Mouse (Mus musculus): ENCODE results near the gene Sec22a. TPM values are rescaled to one million over a fixed set of nuclear protein-coding genes. Genes with fewer than 3 reads are reported as not detected.

The Sec22a gene
- polyA plus RNA-seq (2016; fragmentation: Nextera tagmentation; extraction: Ambion mirVana), result 40.9 and 43.3 TPM in 2 replicates

DNA sequence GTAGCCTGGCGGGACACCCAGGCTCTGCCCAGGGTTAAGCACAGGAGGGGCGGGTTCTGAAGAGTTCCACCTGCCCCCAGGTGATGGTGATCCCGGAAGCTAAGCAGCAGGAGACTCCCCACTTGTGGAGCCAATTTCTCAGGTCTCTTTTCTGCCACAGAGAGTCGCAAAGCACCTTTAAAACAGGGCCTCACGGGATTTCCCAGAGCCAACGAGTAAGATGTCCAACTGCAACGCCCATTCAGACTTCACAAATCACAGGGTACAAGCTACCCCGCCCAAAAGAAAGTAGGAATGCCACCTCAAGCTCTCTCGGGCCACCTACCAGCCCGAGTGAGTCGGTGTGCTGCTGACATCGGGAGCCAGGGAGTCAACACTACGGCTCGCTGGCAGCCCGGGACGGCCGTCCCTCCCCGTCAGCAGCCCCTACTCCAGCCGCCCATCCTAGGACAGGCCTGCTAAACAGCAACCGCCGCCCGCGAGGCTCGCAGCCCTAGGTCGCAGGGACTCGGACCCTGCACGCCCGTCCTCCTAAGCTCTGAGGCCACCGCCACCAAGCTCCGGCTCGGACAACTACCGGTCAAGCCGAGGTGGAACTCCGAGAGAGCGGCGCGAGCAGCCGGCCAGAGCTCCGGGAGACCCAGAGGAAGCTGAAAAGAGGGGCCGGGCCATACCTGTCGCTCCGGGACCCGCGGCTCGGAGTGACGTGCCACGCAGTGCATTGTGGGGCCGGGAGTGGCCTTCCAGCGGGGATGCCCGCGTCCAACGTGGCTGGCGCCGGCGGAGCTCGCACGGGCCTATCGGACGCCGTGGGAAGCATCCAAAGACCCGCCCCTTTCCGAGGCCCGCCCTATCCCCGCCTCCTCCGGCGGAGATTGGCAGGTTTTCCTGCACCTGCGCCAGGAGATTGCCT, at the start of gene Sec22a:
Gene Sec22a (minus strand): TSS at position 769 of the 913 bp plus-strand sequence.
- WGBS, result under 1% methylated on average over 67 of the region's 67 CpGs
- Histone ChIP-seq H3K9me3 (no peaks in the 10 kb centered on the region), H3K4me1 (peaks cover 11% of the 10 kb centered on the region), H3K27ac (peak within 1 kb of the TSS; percentile 77), H3K4me3 (replicated peaks) (peak within 1 kb of the TSS; percentile 73), H3K4me2 (peak within 1 kb of the TSS; percentile 90), H3K9ac (peak within 1 kb of the TSS; percentile 90), H3K36me3 (replicated peaks) (peaks cover 6% of the 10 kb centered on the region), H3K27me3 (no peaks in the 10 kb centered on the region)
- ATAC-seq (ENCODE audit: low FRiP score), result peak; percentile 100

DNA sequence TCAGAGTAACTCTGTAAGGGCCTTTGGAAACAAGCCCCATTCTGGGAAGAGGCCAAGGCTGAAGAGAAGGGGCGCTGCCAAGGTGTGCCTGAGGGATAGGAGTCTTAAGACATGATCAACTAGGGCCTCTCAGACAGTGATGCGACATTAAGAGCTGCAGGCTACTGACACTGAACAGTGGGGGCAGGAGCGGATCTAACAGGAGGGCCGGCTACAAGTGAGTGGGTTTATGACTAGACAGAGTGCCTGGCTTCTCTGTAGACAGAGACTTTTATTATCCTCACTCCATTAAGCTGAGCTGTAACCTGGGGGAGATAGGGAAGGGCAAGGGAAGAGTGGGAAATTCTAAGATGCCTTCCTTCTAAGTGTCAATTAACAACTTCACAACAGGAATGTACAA, 43.0 kb upstream of the Sec22a start:
- no peak for ATAC-seq (ENCODE audit: low FRiP score)
- no peaks in the 10 kb centered on the region for H3K9me3 ChIP-seq
- no peak overlapping the region for H3K9ac ChIP-seq
- H3K27me3 ChIP-seq, result no peaks in the 10 kb centered on the region
- no peak overlapping the region for H3K4me2 ChIP-seq
- no peak overlapping the region for H3K27ac ChIP-seq
- H3K36me3 ChIP-seq (replicated peaks), result peaks cover 4% of the 10 kb centered on the region; the same call in 1 of the 2 replicates
- WGBS, result 88% methylated on average over 4 of the region's 4 CpGs
- no peak overlapping the region for H3K4me3 ChIP-seq (replicated peaks)
- H3K4me1 ChIP-seq, result no peaks in the 10 kb centered on the region

- ATAC-seq (ENCODE audit: low FRiP score), result no peak
- Histone ChIP-seq H3K4me2 (no peak overlapping the region), H3K36me3 (replicated peaks) (peaks cover 4% of the 10 kb centered on the region; the same call in 1 of the 2 replicates), H3K4me1 (no peaks in the 10 kb centered on the region), H3K9me3 (no peaks in the 10 kb centered on the region), H3K27me3 (no peaks in the 10 kb centered on the region), H3K27ac (no peak overlapping the region), H3K9ac (no peak overlapping the region), H3K4me3 (replicated peaks) (no peak overlapping the region)
- 90% methylated on average over 4 of the region's 4 CpGs for WGBS
These were observed 42.4 kb upstream of the Sec22a start for GRCm38 (mm10) chr16:35406166-35406565.

- no peak overlapping the region for H3K9ac ChIP-seq
- peaks cover 4% of the 10 kb centered on the region; the same call in 1 of the 2 replicates for H3K36me3 ChIP-seq (replicated peaks)
- no peaks in the 10 kb centered on the region for H3K4me1 ChIP-seq
- H3K9me3 ChIP-seq, result no peaks in the 10 kb centered on the region
- 90% methylated on average over 14 of the region's 14 CpGs for WGBS
- no peak overlapping the region for H3K4me2 ChIP-seq
- no peak overlapping the region for H3K4me3 ChIP-seq (replicated peaks)
- no peak overlapping the region for H3K27ac ChIP-seq
- no peak for ATAC-seq (ENCODE audit: low FRiP score)
- H3K27me3 ChIP-seq, result no peaks in the 10 kb centered on the region
These were observed 41.8 kb upstream of the Sec22a start for GRCm38 (mm10) chr16:35405348-35406080.

DNA sequence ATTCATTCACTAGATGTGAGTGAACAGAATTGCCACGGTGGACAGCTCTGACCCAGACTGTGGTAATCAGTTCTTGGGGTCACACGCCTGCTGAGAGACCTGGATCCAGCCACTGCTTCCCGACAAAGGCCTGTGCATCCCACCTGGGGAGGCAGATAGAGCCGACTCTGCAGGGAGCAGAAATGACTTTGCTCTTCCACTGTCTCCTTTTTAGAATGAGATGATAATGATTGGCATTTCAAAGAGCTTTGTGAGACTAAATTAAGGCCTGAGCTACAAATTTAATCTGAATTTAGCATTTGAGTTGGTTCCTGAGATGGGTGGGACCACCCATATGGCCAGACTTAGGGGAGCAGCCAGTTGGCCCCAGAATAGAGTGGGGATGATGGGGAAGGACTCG, 41.1 kb upstream of the Sec22a start:
- Histone ChIP-seq H3K4me1 (no peaks in the 10 kb centered on the region), H3K36me3 (replicated peaks) (peaks cover 4% of the 10 kb centered on the region; the same call in 1 of the 2 replicates)

DNA sequence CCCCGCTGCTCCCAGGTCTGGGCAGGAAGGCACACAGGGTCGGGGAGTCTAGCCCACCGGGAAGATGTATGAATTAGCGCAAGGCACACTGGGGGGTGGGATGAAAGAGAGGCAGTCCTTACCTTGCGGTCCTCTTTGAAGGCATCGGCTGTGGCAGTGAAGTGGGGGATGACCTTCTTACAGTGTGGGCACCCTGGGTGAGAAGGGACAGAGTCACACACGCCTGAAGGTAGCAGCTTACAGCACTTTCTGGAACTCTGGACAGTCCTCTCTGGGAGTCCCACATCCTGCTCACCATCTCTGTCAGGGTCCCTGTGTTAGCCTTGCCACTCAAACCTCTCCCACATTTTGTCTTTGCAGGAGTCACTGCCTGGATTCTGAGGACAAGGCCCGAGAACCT, 40.2 kb upstream of the Sec22a start:
- Histone ChIP-seq H3K9ac (no peak overlapping the region), H3K4me3 (replicated peaks) (no peak overlapping the region), H3K9me3 (no peaks in the 10 kb centered on the region), H3K27me3 (no peaks in the 10 kb centered on the region), H3K27ac (no peak overlapping the region), H3K4me1 (no peaks in the 10 kb centered on the region), H3K4me2 (no peak overlapping the region), H3K36me3 (replicated peaks) (peaks cover 4% of the 10 kb centered on the region; the same call in 1 of the 2 replicates)
- ATAC-seq (ENCODE audit: low FRiP score), result no peak
- 85% methylated on average over 8 of the region's 8 CpGs for WGBS

More for the DNA sequence above, 41.1 kb upstream of the Sec22a start:
- H3K4me2 ChIP-seq, result no peak overlapping the region
- H3K9ac ChIP-seq, result no peak overlapping the region
- WGBS, result 49% methylated on average over 5 of the region's 5 CpGs
- no peak for ATAC-seq (ENCODE audit: low FRiP score)
- no peak overlapping the region for H3K4me3 ChIP-seq (replicated peaks)
- H3K27ac ChIP-seq, result no peak overlapping the region
- H3K9me3 ChIP-seq, result no peaks in the 10 kb centered on the region
- no peaks in the 10 kb centered on the region for H3K27me3 ChIP-seq

DNA sequence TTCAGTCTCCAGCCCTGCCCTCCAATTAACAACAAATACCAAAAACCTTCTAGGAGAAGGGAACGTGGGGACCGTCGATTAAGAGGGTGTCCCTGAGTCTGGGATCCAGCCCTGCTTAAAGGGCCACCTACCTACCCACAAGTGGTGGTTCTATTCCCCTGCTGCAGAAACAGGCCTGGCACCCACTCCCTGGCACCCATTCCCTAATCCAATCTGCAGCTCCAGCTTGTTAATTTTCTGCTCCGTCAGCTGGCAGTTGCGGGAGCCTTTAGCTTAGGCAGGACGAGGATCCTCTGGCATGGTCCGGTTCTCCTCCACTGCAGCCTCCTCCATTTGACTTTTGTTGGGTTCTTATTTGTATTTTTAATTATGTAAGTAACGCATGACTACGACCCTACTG, 39.6 kb upstream of the Sec22a start:
- 91% methylated on average over 9 of the region's 9 CpGs for WGBS
- peaks cover 5% of the 10 kb centered on the region; the same call in 1 of the 2 replicates for H3K36me3 ChIP-seq (replicated peaks)
- no peak for ATAC-seq (ENCODE audit: low FRiP score)

GRCm38 (mm10) chr16:35392813-35393212, 29.1 kb upstream of the Sec22a start:
- no peak overlapping the region for H3K4me3 ChIP-seq (replicated peaks)
- H3K27ac ChIP-seq, result no peak overlapping the region
- no peak overlapping the region for H3K9ac ChIP-seq
- no peak overlapping the region for H3K4me2 ChIP-seq
- no peak for ATAC-seq (ENCODE audit: low FRiP score)
- 85% methylated on average over 8 of the region's 8 CpGs for WGBS
- H3K4me1 ChIP-seq, result no peaks in the 10 kb centered on the region
- peaks cover 6% of the 10 kb centered on the region for H3K36me3 ChIP-seq (replicated peaks)
- H3K27me3 ChIP-seq, result no peaks in the 10 kb centered on the region
- no peaks in the 10 kb centered on the region for H3K9me3 ChIP-seq

More for the DNA sequence above, 39.6 kb upstream of the Sec22a start:
- Histone ChIP-seq H3K27ac (no peak overlapping the region), H3K27me3 (no peaks in the 10 kb centered on the region), H3K9me3 (no peaks in the 10 kb centered on the region), H3K4me1 (no peaks in the 10 kb centered on the region), H3K9ac (no peak overlapping the region), H3K4me3 (replicated peaks) (no peak overlapping the region), H3K4me2 (no peak overlapping the region)

GRCm38 (mm10) chr16:35385654-35386053, 21.9 kb upstream of the Sec22a start:
- ATAC-seq (ENCODE audit: low FRiP score), result no peak
- no peaks in the 10 kb centered on the region for H3K27me3 ChIP-seq
- H3K27ac ChIP-seq, result no peak overlapping the region
- H3K4me1 ChIP-seq, result no peaks in the 10 kb centered on the region
- H3K4me3 ChIP-seq (replicated peaks), result no peak overlapping the region
- H3K4me2 ChIP-seq, result no peak overlapping the region
- 88% methylated on average over 3 of the region's 3 CpGs for WGBS
- H3K9me3 ChIP-seq, result no peaks in the 10 kb centered on the region
- H3K36me3 ChIP-seq (replicated peaks), result no peaks in the 10 kb centered on the region
- no peak overlapping the region for H3K9ac ChIP-seq

GRCm38 (mm10) chr16:35380048-35380447, 16.3 kb upstream of the Sec22a start:
- H3K27me3 ChIP-seq, result no peaks in the 10 kb centered on the region
- H3K4me1 ChIP-seq, result no peaks in the 10 kb centered on the region
- no peak overlapping the region for H3K4me2 ChIP-seq
- no peak overlapping the region for H3K27ac ChIP-seq
- ATAC-seq (ENCODE audit: low FRiP score), result no peak
- H3K36me3 ChIP-seq (replicated peaks), result no peaks in the 10 kb centered on the region
- no peaks in the 10 kb centered on the region for H3K9me3 ChIP-seq
- no peak overlapping the region for H3K4me3 ChIP-seq (replicated peaks)
- WGBS, result 87% methylated on average over 9 of the region's 9 CpGs
- H3K9ac ChIP-seq, result no peak overlapping the region

DNA sequence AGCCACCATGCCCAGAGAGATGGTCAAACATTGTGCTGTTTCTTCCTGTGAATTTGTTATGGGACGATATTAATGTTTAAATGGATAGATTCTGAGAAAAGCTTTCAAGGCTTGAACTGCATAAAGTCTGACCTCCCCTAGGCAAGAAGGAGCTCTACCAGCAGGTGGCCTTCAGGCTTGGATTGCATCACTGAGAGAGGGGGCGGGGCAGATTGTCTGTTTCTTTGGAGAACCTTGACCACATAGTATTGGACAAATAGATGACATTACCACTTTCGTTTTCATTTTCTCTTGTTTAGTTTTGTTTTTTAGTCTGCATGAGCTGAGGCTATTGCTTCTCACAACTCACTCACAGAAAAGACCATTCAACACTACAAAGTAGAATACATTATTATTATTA, 15.6 kb upstream of the Sec22a start:
- H3K27ac ChIP-seq, result no peak overlapping the region
- 91% methylated on average over 3 of the region's 3 CpGs for WGBS
- no peaks in the 10 kb centered on the region for H3K4me1 ChIP-seq
- no peak overlapping the region for H3K9ac ChIP-seq
- no peak overlapping the region for H3K4me3 ChIP-seq (replicated peaks)
- no peak for ATAC-seq (ENCODE audit: low FRiP score)
- H3K27me3 ChIP-seq, result no peaks in the 10 kb centered on the region
- no peak overlapping the region for H3K4me2 ChIP-seq
- H3K36me3 ChIP-seq (replicated peaks), result no peaks in the 10 kb centered on the region
- no peaks in the 10 kb centered on the region for H3K9me3 ChIP-seq

GRCm38 (mm10) chr16:35364063-35364428, 328 bp upstream of the Sec22a start:
- Histone ChIP-seq H3K9ac (peak overlapping the region; percentile 90), H3K9me3 (no peaks in the 10 kb centered on the region), H3K27ac (peak overlapping the region; percentile 77), H3K4me1 (peaks cover 11% of the 10 kb centered on the region), H3K36me3 (replicated peaks) (peaks cover 6% of the 10 kb centered on the region; the same call in 1 of the 2 replicates), H3K4me3 (replicated peaks) (peak overlapping the region; percentile 73), H3K4me2 (peak overlapping the region; percentile 90), H3K27me3 (no peaks in the 10 kb centered on the region)
- WGBS, result under 1% methylated on average over 7 of the region's 7 CpGs
- ATAC-seq (ENCODE audit: low FRiP score), result no peak; the same call in 1 of the 2 replicates
